ENCODE assay signal across 14 mouse cellular contexts in genomic region chr2:10242970-10243369, GRCm38 (mm10).
A peak's percentile ranks its signal among the peaks of the same experiment; 100 is the strongest.
DNase-seq lines count a peak whose midpoint lies in the region; ATAC-seq and TF ChIP-seq lines count a peak whose summit lies in the region.
"Had no signal": no experiment of that assay in that cellular context is flagged by ENCODE, and none has a peak within 500 bp of the region (broad histone marks: within the 10 kb centered on the region; RNA-seq: fewer than 3 reads in every experiment).

No protein-coding gene starts in this region.

- WGBS in forebrain, embryonic 10.5 days: 9% methylated on average over 9 of the region's 9 CpGs
- WGBS in forebrain, embryonic 16.5 days: 11% methylated on average over 9 of the region's 9 CpGs
- 7% methylated on average over 9 of the region's 9 CpGs for WGBS in midbrain, embryonic 14.5 days
- WGBS in midbrain, embryonic 13.5 days: 4% methylated on average over 9 of the region's 9 CpGs
- 22% methylated on average over 9 of the region's 9 CpGs for WGBS in kidney, postnatal 0 days

- H3K4me2 ChIP-seq in forebrain, embryonic 16.5 days (ENCODE audit: low read length): no peak overlapping the region
- H3K4me2 ChIP-seq in midbrain, embryonic 14.5 days (ENCODE audit: low read length): no peak overlapping the region
- H3K4me2 ChIP-seq in midbrain, embryonic 13.5 days (replicated peaks): no peak overlapping the region
- H3K4me2 ChIP-seq in kidney, postnatal 0 days (ENCODE audit: low read length): no peak overlapping the region
- H3K4me2 ChIP-seq: hindbrain, embryonic 15.5 days had no signal

- no peak overlapping the region for H3K9ac ChIP-seq in forebrain, embryonic 16.5 days (replicated peaks; ENCODE audit: low read depth, low read length)
- H3K9ac ChIP-seq in midbrain, embryonic 14.5 days (replicated peaks; ENCODE audit: low read length): no peak overlapping the region
- H3K9ac ChIP-seq in midbrain, embryonic 13.5 days (replicated peaks): no peak overlapping the region
- no peak overlapping the region for H3K9ac ChIP-seq in kidney, postnatal 0 days (ENCODE audit: low read depth, low read length)
- H3K9ac ChIP-seq: hindbrain, embryonic 15.5 days had no signal

- no peak overlapping the region for H3K27ac ChIP-seq in forebrain, embryonic 10.5 days
- no peak overlapping the region for H3K27ac ChIP-seq in forebrain, embryonic 16.5 days (ENCODE audit: low read length)
- H3K27ac ChIP-seq in midbrain, embryonic 14.5 days (replicated peaks; ENCODE audit: low read depth, low read length): no peak overlapping the region
- no peak overlapping the region for H3K27ac ChIP-seq in midbrain, embryonic 13.5 days
- no peak overlapping the region for H3K27ac ChIP-seq in kidney, postnatal 0 days
- H3K27ac ChIP-seq: heart, adult 2 months; hindbrain, embryonic 15.5 days had no signal

- H3K4me3 ChIP-seq in forebrain, embryonic 10.5 days: no peak overlapping the region
- no peak overlapping the region for H3K4me3 ChIP-seq in forebrain, embryonic 16.5 days (replicated peaks; ENCODE audit: low read length)
- no peak overlapping the region for H3K4me3 ChIP-seq in midbrain, embryonic 14.5 days (replicated peaks; ENCODE audit: low read depth, low read length)
- no peak overlapping the region for H3K4me3 ChIP-seq in midbrain, embryonic 13.5 days (replicated peaks)
- H3K4me3 ChIP-seq in kidney, postnatal 0 days (replicated peaks; ENCODE audit: low read depth, low read length): no peak overlapping the region
- H3K4me3 ChIP-seq: erythroblast, embryonic 14.5 days; heart, adult 2 months; hindbrain, embryonic 15.5 days had no signal

- no peak for ATAC-seq in forebrain, embryonic 16.5 days
- ATAC-seq in midbrain, embryonic 14.5 days (ENCODE audit: low FRiP score, low TSS enrichment): no peak
- ATAC-seq in midbrain, embryonic 13.5 days: no peak
- peak; percentile 46; the same call in 1 of the 2 replicates for ATAC-seq in kidney, postnatal 0 days (replicated peaks; ENCODE audit: low FRiP score, low read depth)

- no peaks in the 10 kb centered on the region; the same call in 1 of the 2 replicates for H3K9me3 ChIP-seq in forebrain, embryonic 10.5 days
- H3K9me3 ChIP-seq in forebrain, embryonic 16.5 days (ENCODE audit: control insufficient read depth, low read length): no peaks in the 10 kb centered on the region
- no peaks in the 10 kb centered on the region for H3K9me3 ChIP-seq in midbrain, embryonic 14.5 days (ENCODE audit: control insufficient read depth, low read length)
- H3K9me3 ChIP-seq in midbrain, embryonic 13.5 days: no peaks in the 10 kb centered on the region; the same call in 1 of the 2 replicates
- no peaks in the 10 kb centered on the region for H3K9me3 ChIP-seq in kidney, postnatal 0 days (replicated peaks; ENCODE audit: low read length)
- H3K9me3 ChIP-seq: G1E; hindbrain, embryonic 15.5 days had no signal

- peak; percentile 26 for DNase-seq in forebrain, embryonic 10.5 days (ENCODE audit: extremely low spot score, low spot score)
- DNase-seq in midbrain, embryonic 14.5 days: peak; percentile 7
- peak; percentile 30 for DNase-seq in kidney, postnatal 0 days (ENCODE audit: low spot score)
- peak; percentile 15 for DNase-seq in retina, postnatal 1 day
- DNase-seq in adrenal gland, postnatal 36 days: no peak
- DNase-seq in natural killer cell, adult 2 months (ENCODE audit: low spot score in 2 of 2): no peak
- DNase-seq: adrenal gland, postnatal 10 days; cerebellum, adult 9-10 months; heart, adult 2 months had no signal

- peaks cover 16% of the 10 kb centered on the region for H3K4me1 ChIP-seq in forebrain, embryonic 10.5 days
- H3K4me1 ChIP-seq in forebrain, embryonic 16.5 days (replicated peaks; ENCODE audit: control insufficient read depth, insufficient read depth, low read length): no peaks in the 10 kb centered on the region
- no peaks in the 10 kb centered on the region for H3K4me1 ChIP-seq in midbrain, embryonic 14.5 days (ENCODE audit: control insufficient read depth, insufficient read depth, low read length)
- no peaks in the 10 kb centered on the region for H3K4me1 ChIP-seq in midbrain, embryonic 13.5 days (replicated peaks)
- no peaks in the 10 kb centered on the region for H3K4me1 ChIP-seq in kidney, postnatal 0 days (replicated peaks; ENCODE audit: insufficient read depth, low read length)
- H3K4me1 ChIP-seq: hindbrain, embryonic 15.5 days had no signal

- H3K36me3 ChIP-seq in forebrain, embryonic 10.5 days (replicated peaks): peaks cover 9% of the 10 kb centered on the region
- no peaks in the 10 kb centered on the region for H3K36me3 ChIP-seq in forebrain, embryonic 16.5 days (ENCODE audit: control insufficient read depth, insufficient read depth)
- no peaks in the 10 kb centered on the region for H3K36me3 ChIP-seq in midbrain, embryonic 14.5 days (ENCODE audit: control insufficient read depth, insufficient read depth, low read length)
- no peaks in the 10 kb centered on the region for H3K36me3 ChIP-seq in midbrain, embryonic 13.5 days
- no peaks in the 10 kb centered on the region for H3K36me3 ChIP-seq in kidney, postnatal 0 days (ENCODE audit: insufficient read depth, low read length)
- H3K36me3 ChIP-seq: G1E; hindbrain, embryonic 15.5 days had no signal

- no peak for TF ChIP-seq CTCF in kidney, postnatal 0 days (IDR thresholded peaks at IDR 0.05; ENCODE audit: low read depth)

- H3K27me3 ChIP-seq in forebrain, embryonic 10.5 days (ENCODE audit: poor library complexity, severe bottlenecking): no peaks in the 10 kb centered on the region
- no peaks in the 10 kb centered on the region for H3K27me3 ChIP-seq in forebrain, embryonic 16.5 days (replicated peaks; ENCODE audit: control insufficient read depth, insufficient read depth, low read length)
- H3K27me3 ChIP-seq in midbrain, embryonic 14.5 days (ENCODE audit: control insufficient read depth, insufficient read depth, low read length): no peaks in the 10 kb centered on the region
- no peaks in the 10 kb centered on the region for H3K27me3 ChIP-seq in midbrain, embryonic 13.5 days
- H3K27me3 ChIP-seq in kidney, postnatal 0 days (ENCODE audit: insufficient read depth, low read length): no peaks in the 10 kb centered on the region
- H3K27me3 ChIP-seq: hindbrain, embryonic 15.5 days had no signal

Comparison
In these comparisons a context has a peak if more than half of its experiments do, and no peak if none do; other contexts are left out.
1. DNase-seq: peak in forebrain, embryonic 10.5 days (single experiment), midbrain, embryonic 14.5 days (single experiment), kidney, postnatal 0 days (single experiment) and retina, postnatal 1 day (single experiment); none in adrenal gland, postnatal 36 days (0 of 2) and natural killer cell, adult 2 months (0 of 2).